Mouse (Mus musculus): ENCODE data around the gene Tbrg4.

- TF ChIP-seq CTCF (IDR thresholded peaks at IDR 0.05; ENCODE audit: borderline replicate concordance, insufficient read depth, low read length): no peak
- TF ChIP-seq POLR2A (IDR thresholded peaks at IDR 0.05; ENCODE audit: low read depth, low read length): no peak
Observed at GRCm38 (mm10) chr11:6629655-6630054, 3.8 kb upstream of the Tbrg4 start.
